Mouse (Mus musculus): ENCODE results near the gene Rpusd4. TPM values are rescaled to one million over a fixed set of nuclear protein-coding genes. Genes with fewer than 3 reads are reported as not detected.

Rpusd4 gene
- polyA plus RNA-seq, 1 experiment from 2014 or later = 20.9 TPM

DNA sequence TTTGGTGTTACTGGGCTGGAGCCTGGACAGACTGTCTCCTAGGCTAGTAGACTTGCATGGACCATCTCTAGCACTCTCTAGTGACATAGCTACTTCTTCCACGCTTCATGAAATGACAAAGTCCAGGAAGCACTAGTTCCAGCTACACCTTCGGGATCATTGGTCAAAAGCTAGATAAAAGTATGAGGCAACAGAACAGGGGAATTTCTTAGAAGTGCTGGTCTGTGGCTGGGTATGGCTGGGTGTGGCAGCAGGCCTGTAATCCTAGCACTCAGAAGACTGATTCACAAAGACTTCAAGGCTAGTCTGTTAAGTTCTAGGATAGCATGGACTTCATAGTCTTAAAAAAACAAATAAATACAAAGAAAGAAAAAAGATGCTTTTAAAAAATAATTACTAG is 4.2 kb upstream of the Rpusd4 start:
- Histone ChIP-seq H3K36me3 (peaks cover 17% of the 10 kb centered on the region; the same call in 1 of the 2 replicates), H3K27me3 (no peaks in the 10 kb centered on the region), H3K4me3 (no peak overlapping the region), H3K4me2 (no peak overlapping the region), H3K27ac (replicated peaks) (no peak overlapping the region), H3K9ac (no peak overlapping the region), H3K9me3 (no peaks in the 10 kb centered on the region), H3K4me1 (replicated peaks) (peaks cover 16% of the 10 kb centered on the region)
- 93% methylated on average over 2 of the region's 2 CpGs for WGBS
- no peak for ATAC-seq (ENCODE audit: low read depth)

DNA sequence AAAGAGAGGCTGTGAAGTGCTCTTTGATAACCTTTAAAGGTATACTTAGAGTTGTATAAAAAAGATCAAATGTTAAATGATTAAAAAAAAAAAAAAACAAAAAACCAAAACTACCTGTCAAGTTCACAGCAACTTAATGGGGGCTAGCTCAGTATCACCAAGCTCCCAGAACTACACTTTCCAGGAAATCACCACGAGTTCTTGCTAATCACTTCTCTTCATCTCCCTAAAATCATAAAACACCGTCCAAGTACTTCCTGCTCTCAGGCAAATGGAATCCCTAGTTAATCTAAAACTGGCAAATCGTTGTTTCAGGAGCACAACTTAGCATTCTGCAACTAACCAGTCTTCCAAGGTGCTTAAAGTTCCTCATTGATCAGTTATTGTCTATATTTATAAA is 3.2 kb upstream of the Rpusd4 start:
- H3K27me3 ChIP-seq = no peaks in the 10 kb centered on the region
- no peaks in the 10 kb centered on the region for H3K9me3 ChIP-seq
- no peak overlapping the region for H3K9ac ChIP-seq
- H3K4me2 ChIP-seq = no peak overlapping the region
- no peak overlapping the region for H3K27ac ChIP-seq (replicated peaks)
- WGBS = 94% methylated on average over 3 of the region's 3 CpGs
- no peak overlapping the region for H3K4me3 ChIP-seq
- H3K4me1 ChIP-seq (replicated peaks) = peaks cover 21% of the 10 kb centered on the region
- H3K36me3 ChIP-seq = peaks cover 13% of the 10 kb centered on the region; the same call in 1 of the 2 replicates
- no peak for ATAC-seq (ENCODE audit: low read depth)

DNA sequence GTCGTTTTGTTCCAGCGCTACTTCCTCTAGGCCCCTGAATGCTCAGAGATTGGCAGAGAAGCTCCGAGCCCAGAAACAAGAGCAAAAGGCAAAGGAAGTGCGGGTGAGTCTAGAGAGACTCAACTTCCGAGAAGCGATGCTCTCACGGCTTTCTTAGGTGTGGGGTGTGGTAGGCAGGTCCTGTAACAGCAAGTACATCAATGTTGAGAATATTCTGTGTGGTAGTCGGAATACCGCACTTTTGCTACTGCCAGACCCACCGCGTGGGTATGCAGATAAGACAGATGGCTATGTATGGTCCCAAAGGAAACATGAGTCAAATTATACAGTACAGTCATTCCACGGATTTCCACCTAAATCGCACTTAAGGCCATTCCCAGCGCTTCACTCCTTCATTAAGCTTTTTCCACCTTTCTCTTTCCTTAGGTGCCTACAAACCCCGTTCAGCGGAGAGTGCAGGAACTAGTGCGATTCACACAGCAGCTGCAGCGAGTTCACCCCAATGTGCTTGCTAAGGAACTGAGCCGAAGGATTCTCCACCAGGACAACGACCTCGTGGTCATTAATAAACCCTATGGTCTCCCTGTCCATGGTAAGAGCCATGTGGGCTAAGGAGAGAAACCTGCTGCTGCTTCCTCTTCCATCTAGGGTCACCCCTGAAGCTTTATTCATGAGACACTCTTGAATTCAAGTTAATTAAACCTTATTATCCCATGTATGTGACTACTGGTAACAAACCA is 481 bp downstream of the Rpusd4 start:
- peak overlapping the region; percentile 39; the same call in 1 of the 2 replicates for H3K27ac ChIP-seq (replicated peaks)
- peak; percentile 48 for ATAC-seq (ENCODE audit: low read depth)

DNA sequence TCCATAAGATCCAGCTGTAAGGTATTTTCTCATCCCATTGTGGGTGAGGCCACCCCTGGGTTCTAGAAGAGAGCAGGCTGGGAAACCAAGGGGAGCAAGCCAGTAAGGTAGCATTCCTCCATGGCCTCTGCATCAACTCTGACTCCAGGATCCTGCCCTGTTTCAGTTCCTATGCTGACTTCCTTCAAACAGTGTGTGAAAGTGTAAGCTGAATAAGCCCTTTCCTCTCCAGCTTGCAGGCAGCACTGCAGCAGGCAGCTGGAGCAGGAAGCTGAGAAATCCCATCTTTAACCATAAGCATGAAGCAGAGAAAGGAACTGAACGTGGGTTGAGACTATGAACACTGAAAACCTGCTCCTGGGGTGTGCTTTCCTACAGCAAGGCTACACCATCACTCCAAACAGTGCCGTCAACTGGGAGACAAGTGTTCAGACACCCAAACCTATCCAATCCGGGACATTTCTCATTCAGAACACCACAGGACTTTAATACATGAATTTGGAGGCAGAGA is 10.2 kb downstream of the Rpusd4 start:
- Histone ChIP-seq H3K4me1 (replicated peaks) (no peaks in the 10 kb centered on the region), H3K27me3 (no peaks in the 10 kb centered on the region), H3K9me3 (no peaks in the 10 kb centered on the region), H3K4me2 (no peak overlapping the region), H3K4me3 (no peak overlapping the region), H3K9ac (no peak overlapping the region), H3K36me3 (peaks cover 51% of the 10 kb centered on the region), H3K27ac (replicated peaks) (no peak overlapping the region)
- no peak for ATAC-seq (ENCODE audit: low read depth)
- 80% methylated on average over 3 of the region's 3 CpGs for WGBS

More for the DNA sequence above, 481 bp downstream of the Rpusd4 start:
- Histone ChIP-seq H3K9me3 (no peaks in the 10 kb centered on the region), H3K9ac (peak overlapping the region; percentile 80), H3K4me1 (replicated peaks) (peaks cover 21% of the 10 kb centered on the region), H3K4me2 (peak overlapping the region; percentile 78), H3K27me3 (no peaks in the 10 kb centered on the region), H3K36me3 (peaks cover 17% of the 10 kb centered on the region), H3K4me3 (peak overlapping the region; percentile 71)
- 3% methylated on average over 21 of the region's 21 CpGs for WGBS

DNA sequence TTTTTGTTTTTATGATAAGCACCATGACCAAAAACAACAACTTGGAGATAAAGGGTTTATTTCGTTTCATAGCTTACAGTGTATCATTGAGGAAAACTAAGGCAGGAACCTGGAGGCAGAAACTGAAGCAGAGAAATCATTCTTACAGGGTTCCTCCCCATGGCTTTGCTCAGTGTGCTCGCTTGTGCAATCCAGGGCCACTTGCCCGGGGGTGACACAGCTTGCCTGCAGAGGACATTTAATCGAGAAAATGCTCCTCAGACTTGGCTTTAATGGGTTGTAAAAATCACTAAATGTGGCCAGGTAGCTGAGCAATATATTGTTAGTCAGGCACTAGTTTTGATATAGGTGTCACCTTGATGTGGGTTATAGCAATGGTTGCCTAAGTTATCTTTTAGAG is 10.8 kb downstream of the Rpusd4 start:
- Histone ChIP-seq H3K9me3 (no peaks in the 10 kb centered on the region), H3K27ac (replicated peaks) (no peak overlapping the region), H3K36me3 (peaks cover 46% of the 10 kb centered on the region), H3K9ac (no peak overlapping the region), H3K27me3 (peaks cover 4% of the 10 kb centered on the region), H3K4me2 (no peak overlapping the region), H3K4me3 (no peak overlapping the region), H3K4me1 (replicated peaks) (no peaks in the 10 kb centered on the region)
- WGBS = 85% methylated on average over 4 of the region's 4 CpGs
- ATAC-seq (ENCODE audit: low read depth) = no peak

DNA sequence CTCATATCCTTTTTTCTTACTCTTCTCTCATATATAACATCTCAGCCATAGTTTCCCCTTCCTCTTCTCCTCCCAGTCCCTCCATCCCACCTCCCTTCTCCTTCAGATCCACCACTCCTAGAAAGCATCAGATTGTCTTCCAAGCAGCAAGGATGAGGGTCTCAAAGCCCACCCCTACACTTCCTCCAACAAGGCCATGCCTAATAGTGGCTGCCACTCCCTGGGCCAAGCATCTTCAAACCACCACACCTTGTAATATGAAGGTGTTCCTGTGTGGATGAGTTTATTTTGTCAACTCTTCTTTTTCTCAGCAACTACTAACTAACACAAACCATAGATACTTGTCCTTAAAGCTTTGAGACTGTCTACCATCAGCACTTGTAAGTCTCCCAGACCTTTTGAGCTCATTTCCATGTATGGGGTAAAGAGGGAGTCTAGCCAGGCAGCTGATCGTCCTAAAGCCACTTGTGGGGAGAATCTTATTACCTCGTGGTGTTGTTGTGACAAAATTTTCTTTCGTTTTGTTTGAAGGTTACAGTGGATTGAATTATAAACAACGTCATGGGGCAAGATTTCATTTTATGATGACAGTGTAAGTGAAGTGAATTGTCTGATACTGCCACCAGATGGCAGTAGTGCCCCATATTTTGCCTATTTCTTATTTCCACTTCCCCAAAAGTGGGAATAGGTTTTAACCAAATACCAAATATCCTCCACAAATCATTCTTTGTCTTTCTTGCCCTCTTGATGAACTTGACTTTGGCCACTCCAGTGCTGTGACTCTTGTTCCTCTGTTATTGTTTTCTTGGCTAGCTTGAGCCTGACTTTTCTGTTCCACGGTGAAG is 14.6 kb downstream of the Rpusd4 start:
- H3K9ac ChIP-seq = no peak overlapping the region
- H3K9me3 ChIP-seq = no peaks in the 10 kb centered on the region
- no peaks in the 10 kb centered on the region for H3K4me1 ChIP-seq (replicated peaks)
- ATAC-seq (ENCODE audit: low read depth) = 0 out of 2 replicates have a peak, but pooled peaks have one; percentile 52
- H3K4me3 ChIP-seq = no peak overlapping the region
- H3K36me3 ChIP-seq = peaks cover 14% of the 10 kb centered on the region
- H3K27me3 ChIP-seq = peaks cover 39% of the 10 kb centered on the region
- H3K4me2 ChIP-seq = no peak overlapping the region
- H3K27ac ChIP-seq (replicated peaks) = no peak overlapping the region
- 11% methylated on average over 5 of the region's 5 CpGs for WGBS

DNA sequence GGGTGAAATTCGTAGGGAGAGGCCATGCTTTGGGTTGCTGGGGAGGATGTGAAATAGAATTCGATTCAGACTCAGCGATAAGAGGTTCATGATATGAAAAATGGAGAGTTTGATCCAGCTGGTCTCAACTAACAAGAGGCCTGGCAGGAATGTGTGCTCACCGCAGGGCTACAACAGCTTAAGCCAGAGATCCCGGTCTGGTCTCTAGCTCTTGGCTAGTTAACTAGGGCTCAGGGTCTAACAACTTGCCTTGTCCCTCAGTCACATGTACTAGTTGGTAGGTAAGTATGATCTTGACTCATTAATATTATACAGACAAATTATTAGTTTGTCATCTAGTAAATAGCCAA is 15.2 kb downstream of the Rpusd4 start:
- Histone ChIP-seq H3K4me1 (replicated peaks) (no peaks in the 10 kb centered on the region), H3K4me3 (no peak overlapping the region), H3K9ac (no peak overlapping the region), H3K27ac (replicated peaks) (no peak overlapping the region), H3K4me2 (no peak overlapping the region), H3K36me3 (peaks cover 8% of the 10 kb centered on the region), H3K27me3 (peaks cover 45% of the 10 kb centered on the region), H3K9me3 (no peaks in the 10 kb centered on the region)
- WGBS = 63% methylated on average over 5 of the region's 5 CpGs
- peak; percentile 36; the same call in 1 of the 2 replicates for ATAC-seq (ENCODE audit: low read depth)

DNA sequence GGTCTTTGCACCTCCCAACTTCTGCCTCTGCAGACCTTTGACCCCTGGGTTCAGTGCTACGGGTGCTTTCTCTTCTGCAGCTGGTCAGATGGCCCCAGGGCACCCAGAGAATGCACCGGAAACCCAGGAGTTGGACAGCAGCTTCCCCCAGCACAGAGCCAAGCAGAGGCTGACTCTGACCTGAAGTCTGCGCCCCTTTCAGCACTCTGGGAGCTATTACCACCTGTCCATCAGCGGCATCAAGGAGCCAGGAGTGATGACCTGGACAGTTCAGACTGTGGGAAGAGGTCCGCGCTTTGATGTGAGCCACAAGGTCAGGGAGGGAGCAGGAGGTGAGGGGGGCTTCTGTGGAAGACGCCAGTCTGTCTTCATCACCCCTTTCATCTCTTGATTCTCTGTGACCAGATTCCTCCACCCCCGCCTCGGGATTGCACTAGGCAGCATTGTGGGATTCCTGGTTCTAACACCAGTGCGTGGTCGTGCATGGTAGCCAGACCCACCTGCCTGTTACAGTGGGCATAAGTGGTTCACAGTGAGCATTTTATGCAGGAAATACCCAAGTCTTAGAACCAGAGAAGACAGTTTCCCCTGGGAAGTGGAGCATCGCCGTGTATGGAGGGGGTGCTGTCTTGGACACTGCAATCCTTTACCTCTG is 15.9 kb downstream of the Rpusd4 start:
- Histone ChIP-seq H3K36me3 (peaks cover 4% of the 10 kb centered on the region; the same call in 1 of the 2 replicates), H3K27me3 (peaks cover 52% of the 10 kb centered on the region), H3K4me1 (replicated peaks) (no peaks in the 10 kb centered on the region), H3K4me2 (no peak overlapping the region), H3K4me3 (no peak overlapping the region), H3K27ac (replicated peaks) (no peak overlapping the region), H3K9ac (no peak overlapping the region), H3K9me3 (no peaks in the 10 kb centered on the region)
- ATAC-seq (ENCODE audit: low read depth) = no peak
- WGBS = 67% methylated on average over 13 of the region's 13 CpGs

DNA sequence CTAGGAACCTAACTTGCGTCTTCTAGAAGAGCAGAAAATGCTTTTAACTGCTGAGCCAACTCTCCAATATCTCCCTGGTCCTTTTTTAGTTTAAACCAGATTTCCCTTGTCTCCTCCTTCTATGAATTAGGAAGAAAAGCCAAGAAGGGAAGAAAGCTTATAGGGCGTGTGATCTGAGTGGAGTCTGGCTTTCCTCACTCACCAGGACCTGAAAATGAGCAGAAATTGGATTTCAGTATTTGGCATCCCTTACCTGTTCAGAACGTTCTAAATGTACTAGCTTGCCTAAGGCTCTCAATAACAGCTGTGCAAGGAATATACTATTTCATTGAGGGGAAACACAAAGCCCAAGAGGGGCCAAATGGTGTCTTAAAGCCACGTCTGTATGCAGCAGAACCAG is 16.7 kb downstream of the Rpusd4 start:
- WGBS = 86% methylated on average over 4 of the region's 4 CpGs
- H3K27me3 ChIP-seq = peaks cover 60% of the 10 kb centered on the region

DNA sequence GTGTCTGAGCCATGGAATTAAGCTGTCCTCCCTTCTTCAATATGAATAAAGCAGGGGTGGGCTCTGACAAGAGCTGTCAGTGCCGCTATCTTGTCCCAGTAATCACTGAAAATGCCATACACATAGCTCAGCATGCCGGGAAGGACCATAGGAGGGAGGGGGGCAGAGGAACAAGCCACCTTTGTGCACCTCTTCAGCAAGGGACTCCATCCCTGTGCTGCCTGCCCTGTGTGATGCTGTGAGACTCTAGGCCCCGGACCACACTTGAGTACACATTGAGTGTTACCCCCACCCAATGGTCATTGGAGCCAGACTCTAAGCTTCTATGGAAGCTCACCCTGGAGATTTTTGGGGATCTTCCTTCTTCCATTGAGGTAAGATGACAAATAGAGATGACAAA is 18.7 kb downstream of the Rpusd4 start:
- Histone ChIP-seq H3K27ac (replicated peaks) (no peak overlapping the region), H3K4me3 (no peak overlapping the region), H3K9ac (no peak overlapping the region), H3K4me2 (no peak overlapping the region), H3K9me3 (no peaks in the 10 kb centered on the region), H3K36me3 (no peaks in the 10 kb centered on the region), H3K4me1 (replicated peaks) (no peaks in the 10 kb centered on the region), H3K27me3 (peaks cover 75% of the 10 kb centered on the region)
- ATAC-seq (ENCODE audit: low read depth) = no peak
- WGBS = 84% methylated on average over 3 of the region's 3 CpGs

More for the DNA sequence above, 16.7 kb downstream of the Rpusd4 start:
- Histone ChIP-seq H3K4me2 (no peak overlapping the region), H3K27ac (replicated peaks) (no peak overlapping the region), H3K4me3 (no peak overlapping the region), H3K36me3 (no peaks in the 10 kb centered on the region), H3K9ac (no peak overlapping the region), H3K9me3 (no peaks in the 10 kb centered on the region), H3K4me1 (replicated peaks) (no peaks in the 10 kb centered on the region)
- ATAC-seq (ENCODE audit: low read depth) = no peak

DNA sequence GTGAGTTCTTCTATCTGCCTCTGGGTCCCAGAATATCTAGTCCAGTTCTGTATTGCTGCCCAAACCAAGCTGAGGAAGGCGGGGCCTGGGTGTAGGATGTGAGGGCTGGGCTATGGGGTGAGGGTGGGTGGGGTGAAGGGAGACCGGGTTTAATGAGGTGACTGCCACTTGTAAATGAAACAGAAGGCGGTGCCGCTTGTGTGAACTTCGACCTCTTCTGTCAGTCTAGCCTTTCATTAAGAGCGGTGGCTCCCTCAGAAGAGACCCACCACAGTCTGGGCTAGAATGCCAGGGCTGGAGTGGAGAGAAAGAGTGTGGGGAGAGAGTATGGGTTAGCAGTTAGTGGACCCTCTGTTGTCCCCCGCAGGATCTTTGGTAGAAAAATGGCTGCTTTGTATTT is 22.3 kb downstream of the Rpusd4 start:
- 19% methylated on average over 7 of the region's 7 CpGs for WGBS
- Histone ChIP-seq H3K9me3 (no peaks in the 10 kb centered on the region), H3K27me3 (peaks cover 72% of the 10 kb centered on the region), H3K27ac (replicated peaks) (no peak overlapping the region), H3K4me1 (replicated peaks) (no peaks in the 10 kb centered on the region), H3K36me3 (no peaks in the 10 kb centered on the region), H3K4me2 (no peak overlapping the region), H3K4me3 (no peak overlapping the region), H3K9ac (no peak overlapping the region)
- ATAC-seq (ENCODE audit: low read depth) = no peak

DNA sequence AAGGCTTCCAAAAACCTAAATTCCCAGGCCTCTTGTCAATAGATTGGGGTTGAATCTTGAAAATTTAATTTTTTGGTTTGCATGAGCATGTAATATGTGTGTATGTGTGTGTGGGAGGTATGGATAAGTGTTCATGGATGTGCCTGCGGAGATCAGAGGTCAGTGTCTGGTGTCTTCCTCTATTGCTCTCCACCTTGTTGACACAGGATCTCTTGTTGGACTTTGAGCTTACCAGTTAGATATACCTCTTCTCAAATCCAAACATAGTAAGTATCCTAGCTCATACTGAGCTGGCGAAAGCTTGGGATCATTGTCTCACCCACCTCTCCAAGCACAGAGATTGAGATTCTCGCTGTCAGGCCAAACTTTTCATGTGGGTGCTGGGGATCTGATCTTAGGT is 22.8 kb downstream of the Rpusd4 start:
- Histone ChIP-seq H3K4me1 (replicated peaks) (no peaks in the 10 kb centered on the region), H3K36me3 (no peaks in the 10 kb centered on the region), H3K27me3 (peaks cover 68% of the 10 kb centered on the region), H3K9me3 (no peaks in the 10 kb centered on the region), H3K27ac (replicated peaks) (no peak overlapping the region), H3K9ac (no peak overlapping the region), H3K4me2 (no peak overlapping the region), H3K4me3 (no peak overlapping the region)
- no peak for ATAC-seq (ENCODE audit: low read depth)
- 93% methylated on average over 3 of the region's 3 CpGs for WGBS
